ENCODE assay signal across 27 mouse cellular contexts in genomic region chr9:73005106-73005505, GRCm38 (mm10). TPM values are rescaled to one million over a fixed set of nuclear protein-coding genes. Genes with fewer than 3 reads are reported as not detected.
DNase-seq lines count a peak whose midpoint lies in the region; ATAC-seq lines count a peak whose summit lies in the region.
"Had no signal": no experiment of that assay in that cellular context is flagged by ENCODE, and none has a peak within 500 bp of the region (broad histone marks: within the 10 kb centered on the region; RNA-seq: fewer than 3 reads in every experiment).

No protein-coding gene starts in this region.

- no peaks in the 10 kb centered on the region for H3K27me3 ChIP-seq in midbrain, embryonic 11.5 days (ENCODE audit: control insufficient read depth, insufficient read depth, low read length)
- no peaks in the 10 kb centered on the region for H3K27me3 ChIP-seq in midbrain, embryonic 13.5 days
- H3K27me3 ChIP-seq: CH12.LX; embryonic facial prominence, embryonic 12.5 days; forebrain, embryonic 12.5 days had no signal

- H3K27ac ChIP-seq in midbrain, embryonic 11.5 days (ENCODE audit: low read depth, low read length) = no peak overlapping the region
- no peak overlapping the region for H3K27ac ChIP-seq in midbrain, embryonic 13.5 days
- H3K27ac ChIP-seq: embryonic facial prominence, embryonic 10.5 days; embryonic facial prominence, embryonic 12.5 days; forebrain, embryonic 10.5 days; forebrain, embryonic 12.5 days had no signal

- no peak overlapping the region for H3K4me3 ChIP-seq in midbrain, embryonic 11.5 days (ENCODE audit: low read depth, low read length)
- H3K4me3 ChIP-seq in midbrain, embryonic 13.5 days (replicated peaks) = no peak overlapping the region
- H3K4me3 ChIP-seq: embryonic facial prominence, embryonic 10.5 days; embryonic facial prominence, embryonic 12.5 days; forebrain, embryonic 10.5 days; forebrain, embryonic 12.5 days had no signal

- no peaks in the 10 kb centered on the region for H3K36me3 ChIP-seq in midbrain, embryonic 11.5 days (ENCODE audit: control insufficient read depth, insufficient read depth, low read length)
- H3K36me3 ChIP-seq in midbrain, embryonic 13.5 days = peaks cover 67% of the 10 kb centered on the region

- peak; percentile 39 for DNase-seq in midbrain, embryonic 11.5 days (ENCODE audit: low spot score, missing footprints)
- DNase-seq in ZHBTc4 (ENCODE audit: low read depth, low spot score) = peak; percentile 70
- DNase-seq in embryo, embryonic 10 days (ENCODE audit: low spot score) = no peak
- DNase-seq: adrenal gland, adult 8-10 months; adrenal gland, postnatal 14 days; adrenal gland, postnatal 36 days; B cell, adult 2 months; cerebellum, adult 11-12 months; cerebellum, adult 2 months; cerebellum, adult 9-10 months; cerebellum, postnatal 14 days; cerebellum, postnatal 36 days had no signal

- no peak for ATAC-seq in midbrain, embryonic 11.5 days (ENCODE audit: low FRiP score)
- ATAC-seq in midbrain, embryonic 13.5 days = no peak
- ATAC-seq in neutrophil, adult 5-6 weeks (ENCODE audit: extremely low read depth, insufficient number of reproducible peaks, low FRiP score, poor library complexity, severe bottlenecking) = peak; percentile 23; the same call in 1 of the 2 replicates
- no peak for ATAC-seq in erythroid progenitor cell, adult 5-6 weeks (replicated peaks; ENCODE audit: low FRiP score, poor library complexity, severe bottlenecking)
- ATAC-seq: CD4-positive, CD25-positive, alpha-beta regulatory T cell, adult 4 months; forebrain, embryonic 14.5 days; forebrain, embryonic 16.5 days had no signal

- no peak overlapping the region for H3K4me2 ChIP-seq in midbrain, embryonic 11.5 days
- H3K4me2 ChIP-seq in midbrain, embryonic 13.5 days (replicated peaks) = no peak overlapping the region
- H3K4me2 ChIP-seq: embryonic facial prominence, embryonic 12.5 days; forebrain, embryonic 12.5 days had no signal

- no peaks in the 10 kb centered on the region for H3K9me3 ChIP-seq in midbrain, embryonic 11.5 days (ENCODE audit: control insufficient read depth, low read length)
- H3K9me3 ChIP-seq in midbrain, embryonic 13.5 days = no peaks in the 10 kb centered on the region
- H3K9me3 ChIP-seq: embryonic facial prominence, embryonic 10.5 days; embryonic facial prominence, embryonic 12.5 days; forebrain, embryonic 10.5 days; forebrain, embryonic 12.5 days had no signal

- 87% methylated on average over 6 of the region's 6 CpGs for WGBS in midbrain, embryonic 11.5 days
- 83% methylated on average over 6 of the region's 6 CpGs for WGBS in midbrain, embryonic 13.5 days

- no peaks in the 10 kb centered on the region for H3K4me1 ChIP-seq in midbrain, embryonic 11.5 days (ENCODE audit: control insufficient read depth, insufficient read depth, low read length)
- H3K4me1 ChIP-seq in midbrain, embryonic 13.5 days (replicated peaks) = no peaks in the 10 kb centered on the region
- H3K4me1 ChIP-seq: embryonic facial prominence, embryonic 10.5 days; embryonic facial prominence, embryonic 12.5 days; forebrain, embryonic 10.5 days; forebrain, embryonic 12.5 days had no signal

- H3K9ac ChIP-seq in midbrain, embryonic 11.5 days (ENCODE audit: low read length) = no peak overlapping the region
- H3K9ac ChIP-seq in midbrain, embryonic 13.5 days (replicated peaks) = no peak overlapping the region
- H3K9ac ChIP-seq: embryonic facial prominence, embryonic 12.5 days; forebrain, embryonic 12.5 days had no signal

RNA-seq across cellular contexts. Expression of gene Ccpg1, which starts 19.9 kb away (rescaled TPM):
- 24.9 and 26.9 TPM in 2 replicates for polyA plus RNA-seq in midbrain, embryonic 11.5 days (2014; fragmentation: Nextera tagmentation; extraction: Ambion mirVana)
- polyA plus RNA-seq in midbrain, embryonic 13.5 days (2015; fragmentation: Nextera tagmentation; extraction: Ambion mirVana) = 43.2 and 45.2 TPM in 2 replicates
- total RNA-seq in neutrophil, adult 5-6 weeks (2017) = 527 and 583 TPM in 2 replicates
- total RNA-seq in erythroid progenitor cell, adult 5-6 weeks (2015; ENCODE audit: low replicate concordance) = 13.8 and 30.6 TPM in 2 replicates
- 24.9 and 34.5 TPM in 2 replicates for total RNA-seq in erythroid progenitor cell, adult 5-6 weeks (2017; ENCODE audit: low replicate concordance)

RNA-seq across cellular contexts. Expression of gene Ccpg1os, which starts 19.9 kb away (rescaled TPM):
- 22.4 and 22.9 TPM in 2 replicates for polyA plus RNA-seq in midbrain, embryonic 11.5 days (2014; fragmentation: Nextera tagmentation; extraction: Ambion mirVana)
- 26.2 and 28.8 TPM in 2 replicates for polyA plus RNA-seq in midbrain, embryonic 13.5 days (2015; fragmentation: Nextera tagmentation; extraction: Ambion mirVana)
- total RNA-seq in neutrophil, adult 5-6 weeks (2017) = 19.4 and 19.9 TPM in 2 replicates
- 2.5 TPM in 1 of 2 replicates, not detected in the other for total RNA-seq in erythroid progenitor cell, adult 5-6 weeks (2015; ENCODE audit: low replicate concordance)
- total RNA-seq in erythroid progenitor cell, adult 5-6 weeks (2017; ENCODE audit: low replicate concordance) = 0.77 TPM in 1 of 2 replicates, not detected in the other

RNA-seq across cellular contexts. Expression of gene Pigb, which starts 35.1 kb away (rescaled TPM):
- 18.3 and 19.0 TPM in 2 replicates for polyA plus RNA-seq in midbrain, embryonic 11.5 days (2014; fragmentation: Nextera tagmentation; extraction: Ambion mirVana)
- 10.3 and 11.5 TPM in 2 replicates for polyA plus RNA-seq in midbrain, embryonic 13.5 days (2015; fragmentation: Nextera tagmentation; extraction: Ambion mirVana)
- 9.6 and 10.8 TPM in 2 replicates for total RNA-seq in neutrophil, adult 5-6 weeks (2017)
- 6.8 and 14.7 TPM in 2 replicates for total RNA-seq in erythroid progenitor cell, adult 5-6 weeks (2015; ENCODE audit: low replicate concordance)
- total RNA-seq in erythroid progenitor cell, adult 5-6 weeks (2017; ENCODE audit: low replicate concordance) = 0.83 and 1.0 TPM in 2 replicates

RNA-seq across cellular contexts. Expression of gene Rab27a, which starts 39.5 kb away (rescaled TPM):
- polyA plus RNA-seq in midbrain, embryonic 11.5 days (2014; fragmentation: Nextera tagmentation; extraction: Ambion mirVana) = 0.52 and 0.55 TPM in 2 replicates
- polyA plus RNA-seq in midbrain, embryonic 13.5 days (2015; fragmentation: Nextera tagmentation; extraction: Ambion mirVana) = 0.94 and 1.5 TPM in 2 replicates
- 150 and 155 TPM in 2 replicates for total RNA-seq in neutrophil, adult 5-6 weeks (2017)
- 10.5 and 12.3 TPM in 2 replicates for total RNA-seq in erythroid progenitor cell, adult 5-6 weeks (2015; ENCODE audit: low replicate concordance)
- total RNA-seq in erythroid progenitor cell, adult 5-6 weeks (2017; ENCODE audit: low replicate concordance) = 12.2 and 13.2 TPM in 2 replicates

RNA-seq across cellular contexts. Expression of gene Gm44503, which starts 46.5 kb away (rescaled TPM):
- not detected in 2 replicates for polyA plus RNA-seq in midbrain, embryonic 11.5 days (2014; fragmentation: Nextera tagmentation; extraction: Ambion mirVana)
- polyA plus RNA-seq in midbrain, embryonic 13.5 days (2015; fragmentation: Nextera tagmentation; extraction: Ambion mirVana) = not detected in 2 replicates
- total RNA-seq in neutrophil, adult 5-6 weeks (2017) = 0.58 TPM in 1 of 2 replicates, not detected in the other
- total RNA-seq in erythroid progenitor cell, adult 5-6 weeks (2015; ENCODE audit: low replicate concordance) = not detected in 2 replicates
- not detected in 2 replicates for total RNA-seq in erythroid progenitor cell, adult 5-6 weeks (2017; ENCODE audit: low replicate concordance)
- total RNA-seq: adrenal gland, adult 18-20 months; adrenal gland, adult 8-10 months; adrenal gland, postnatal 14 days; adrenal gland, postnatal 36 days; CH12.LX; MEL had no signal
- polyA plus RNA-seq: embryonic facial prominence, embryonic 10.5 days; embryonic facial prominence, embryonic 12.5 days; embryonic facial prominence, embryonic 14.5 days; forebrain, embryonic 10.5 days; forebrain, embryonic 12.5 days; forebrain, embryonic 14.5 days; forebrain, embryonic 16.5 days; frontal cortex, adult 2 months had no signal

Comparison
In these comparisons a context has a peak if more than half of its experiments do, and no peak if none do; other contexts are left out.
1. RNA of gene Ccpg1, which starts 19.9 kb away (total RNA-seq): 527 to 583 TPM in neutrophil, adult 5-6 weeks; 13.8 to 34.5 TPM in erythroid progenitor cell, adult 5-6 weeks; every median in the first group is over 10 times any median in the second.